Mouse (Mus musculus): ENCODE results near the gene Rasgef1a. TPM values are rescaled to one million over a fixed set of nuclear protein-coding genes. Genes with fewer than 3 reads are reported as not detected.

Rasgef1a gene
- polyA plus RNA-seq (2012; rRNA removed) (0.15 and 0.28 TPM in 2 replicates), polyA plus RNA-seq (2014; fragmentation: Nextera tagmentation; extraction: Ambion mirVana) (not detected in 2 replicates)

DNA sequence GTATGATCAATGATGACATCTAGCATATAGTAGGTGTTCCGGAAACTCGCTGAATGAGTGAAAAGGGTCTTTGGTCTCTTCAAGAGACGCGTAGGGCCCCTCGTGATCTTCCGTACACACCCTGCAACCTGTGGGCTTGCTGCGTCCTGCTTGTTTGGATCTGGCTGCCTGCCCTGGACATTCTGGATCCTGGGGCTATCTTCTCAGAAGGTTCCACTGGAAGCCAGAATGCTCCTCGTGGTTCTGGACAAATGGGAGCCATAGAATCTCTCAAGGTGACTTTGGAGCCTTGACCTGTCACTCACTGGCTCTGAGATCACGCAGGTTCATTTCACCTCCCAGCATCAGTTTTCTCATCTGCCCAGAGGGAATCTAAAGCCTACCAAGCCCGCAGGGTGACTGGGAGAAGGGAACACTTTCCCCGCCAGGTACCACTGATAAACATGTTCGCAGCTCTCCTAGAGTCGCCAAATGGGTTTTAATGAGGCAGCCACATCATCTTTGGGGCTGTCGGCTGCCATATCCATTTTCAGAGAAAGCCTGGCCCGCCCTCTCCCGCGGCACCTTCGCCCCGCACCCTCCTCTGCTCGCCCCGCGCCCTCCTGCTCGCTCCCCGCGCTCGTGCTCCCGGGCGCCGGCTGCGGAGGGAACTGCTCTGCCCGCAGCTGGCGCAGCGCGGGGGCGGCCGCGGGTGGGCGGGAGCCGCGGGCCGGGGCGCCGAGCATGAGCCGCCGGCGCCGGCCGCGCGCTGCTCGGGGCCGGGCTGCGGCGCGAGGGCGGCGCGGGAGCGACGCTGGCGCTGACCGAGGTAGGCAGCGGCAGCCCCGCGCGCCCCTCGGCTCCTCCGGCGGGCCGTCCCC lies at the start of gene Rasgef1a:
TSS of gene Rasgef1a (plus strand) at position 683 of the 860 bp plus-strand sequence.
- H3K4me2 ChIP-seq (replicated peaks; ENCODE audit: low read depth, low read length, severe bottlenecking), result peak within 1 kb of the TSS; percentile 69
- DNase-seq (ENCODE audit: low spot score), result no peak
- TF ChIP-seq POLR2A (IDR thresholded peaks at IDR 0.05; ENCODE audit: borderline replicate concordance, extremely low read depth, insufficient read depth, insufficient read length), result no peak
- 20% methylated on average over 34 of the region's 70 CpGs for WGBS
- H3K9ac ChIP-seq (ENCODE audit: low read depth, low read length, severe bottlenecking), result no peak within 1 kb of the TSS
- ATAC-seq (ENCODE audit: low FRiP score, low read depth), result no peak
- peak within 1 kb of the TSS; percentile 37 for H3K4me3 ChIP-seq (replicated peaks; ENCODE audit: low read length)
- H3K27me3 ChIP-seq (ENCODE audit: control insufficient read depth, insufficient read depth, low read length), result peaks cover 35% of the 10 kb centered on the region
- H3K9me3 ChIP-seq (ENCODE audit: control insufficient read depth, low read length), result no peaks in the 10 kb centered on the region
- no peak within 1 kb of the TSS for H3K27ac ChIP-seq (replicated peaks; ENCODE audit: low read depth, low read length)
- H3K36me3 ChIP-seq (ENCODE audit: control insufficient read depth, insufficient read depth, low read length), result no peaks in the 10 kb centered on the region
- H3K4me1 ChIP-seq (ENCODE audit: control insufficient read depth, insufficient read depth, low read length), result no peaks in the 10 kb centered on the region

DNA sequence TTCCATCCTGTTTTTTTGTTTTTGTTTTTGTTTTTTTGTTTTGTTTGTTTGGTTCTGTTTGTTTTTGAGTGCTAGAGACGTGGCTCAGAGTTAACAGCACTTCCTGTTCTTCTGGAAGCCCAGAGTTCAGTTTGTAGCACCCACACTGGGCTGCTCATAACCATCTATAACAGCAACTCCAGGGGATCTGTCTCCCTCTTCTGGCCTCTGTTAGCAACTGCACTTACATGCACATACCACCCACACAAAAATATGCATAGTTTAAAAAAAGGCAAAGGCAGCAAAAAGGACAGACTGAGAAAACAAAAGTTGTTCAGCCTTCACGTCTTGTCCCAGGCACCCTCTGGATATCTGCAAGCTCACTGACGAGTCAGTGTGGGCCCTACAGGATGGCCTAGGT lies 48.0 kb upstream of the Rasgef1a start:
- 92% methylated on average over 3 of the region's 3 CpGs for WGBS
- no peak overlapping the region for H3K27ac ChIP-seq (replicated peaks; ENCODE audit: low read depth, low read length)
- no peak for TF ChIP-seq POLR2A (IDR thresholded peaks at IDR 0.05; ENCODE audit: borderline replicate concordance, extremely low read depth, insufficient read depth, insufficient read length)

DNA sequence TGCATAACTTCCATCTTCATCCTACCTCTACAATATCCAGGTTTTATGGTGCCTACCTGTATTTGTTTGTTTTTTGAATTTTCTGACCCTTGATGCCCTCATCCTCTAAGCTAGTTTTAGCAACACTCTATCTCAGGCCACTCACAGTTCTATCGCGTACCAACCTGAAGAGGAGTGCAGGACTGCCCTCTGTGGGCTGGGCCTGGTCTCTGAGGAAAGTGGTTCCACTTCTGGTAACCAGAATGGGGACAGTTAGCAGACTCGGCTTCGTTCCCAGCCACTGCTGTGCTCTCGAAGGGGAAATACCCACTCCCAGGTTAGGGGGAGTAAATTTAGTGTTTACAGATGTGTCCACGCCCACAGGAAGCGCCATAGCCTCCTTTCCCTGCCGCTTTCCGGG lies 44.5 kb upstream of the Rasgef1a start:
- H3K36me3 ChIP-seq (ENCODE audit: control insufficient read depth, insufficient read depth, low read length), result no peaks in the 10 kb centered on the region
- H3K4me1 ChIP-seq (ENCODE audit: control insufficient read depth, insufficient read depth, low read length), result no peaks in the 10 kb centered on the region
- no peak for TF ChIP-seq POLR2A (IDR thresholded peaks at IDR 0.05; ENCODE audit: borderline replicate concordance, extremely low read depth, insufficient read depth, insufficient read length)
- no peak overlapping the region for H3K4me2 ChIP-seq (replicated peaks; ENCODE audit: low read depth, low read length, severe bottlenecking)
- H3K27ac ChIP-seq (replicated peaks; ENCODE audit: low read depth, low read length), result no peak overlapping the region
- ATAC-seq (ENCODE audit: low FRiP score, low read depth), result no peak
- no peak overlapping the region for H3K4me3 ChIP-seq (replicated peaks; ENCODE audit: low read length)
- peak; percentile 9 for DNase-seq (ENCODE audit: low spot score)
- H3K9ac ChIP-seq (ENCODE audit: low read depth, low read length, severe bottlenecking), result no peak overlapping the region; the same call in 1 of the 2 replicates
- H3K27me3 ChIP-seq (ENCODE audit: control insufficient read depth, insufficient read depth, low read length), result no peaks in the 10 kb centered on the region
- no peaks in the 10 kb centered on the region for H3K9me3 ChIP-seq (ENCODE audit: control insufficient read depth, low read length)
- 27% methylated on average over 9 of the region's 9 CpGs for WGBS

More for the DNA sequence above, 48.0 kb upstream of the Rasgef1a start:
- H3K9ac ChIP-seq (ENCODE audit: low read depth, low read length, severe bottlenecking), result no peak overlapping the region
- no peaks in the 10 kb centered on the region for H3K9me3 ChIP-seq (ENCODE audit: control insufficient read depth, low read length)
- no peaks in the 10 kb centered on the region for H3K36me3 ChIP-seq (ENCODE audit: control insufficient read depth, insufficient read depth, low read length)
- H3K4me2 ChIP-seq (replicated peaks; ENCODE audit: low read depth, low read length, severe bottlenecking), result no peak overlapping the region
- ATAC-seq (ENCODE audit: low FRiP score, low read depth) (no peak), DNase-seq (ENCODE audit: low spot score) (no peak)
- H3K4me3 ChIP-seq (replicated peaks; ENCODE audit: low read length), result no peak overlapping the region
- no peaks in the 10 kb centered on the region for H3K4me1 ChIP-seq (ENCODE audit: control insufficient read depth, insufficient read depth, low read length)
- H3K27me3 ChIP-seq (ENCODE audit: control insufficient read depth, insufficient read depth, low read length), result no peaks in the 10 kb centered on the region

DNA sequence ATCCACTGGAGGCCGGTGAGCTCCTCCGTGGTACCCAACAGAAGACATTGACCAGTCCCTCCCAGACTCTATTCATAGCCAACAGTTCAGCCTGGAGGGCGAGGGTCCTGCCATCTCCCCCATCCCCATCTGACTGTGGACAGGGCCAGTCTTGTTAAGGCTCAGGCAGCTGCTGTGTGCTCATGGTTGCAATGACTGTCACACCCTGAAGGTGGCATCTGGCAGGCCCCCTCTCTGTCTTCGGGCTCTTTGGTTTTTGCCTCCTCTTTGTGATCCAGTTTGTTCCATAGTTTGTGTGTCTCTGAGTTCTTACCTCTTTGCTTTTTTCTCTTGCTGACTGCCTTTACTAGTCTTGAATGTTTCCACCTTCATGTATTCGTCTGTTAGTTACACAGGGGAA lies 24.1 kb upstream of the Rasgef1a start:
- no peak for DNase-seq (ENCODE audit: low spot score)
- no peak overlapping the region for H3K27ac ChIP-seq (replicated peaks; ENCODE audit: low read depth, low read length)
- H3K27me3 ChIP-seq (ENCODE audit: control insufficient read depth, insufficient read depth, low read length), result no peaks in the 10 kb centered on the region
- H3K4me1 ChIP-seq (ENCODE audit: control insufficient read depth, insufficient read depth, low read length), result no peaks in the 10 kb centered on the region
- no peaks in the 10 kb centered on the region for H3K9me3 ChIP-seq (ENCODE audit: control insufficient read depth, low read length)
- no peak for TF ChIP-seq POLR2A (IDR thresholded peaks at IDR 0.05; ENCODE audit: borderline replicate concordance, extremely low read depth, insufficient read depth, insufficient read length)
- H3K9ac ChIP-seq (ENCODE audit: low read depth, low read length, severe bottlenecking), result no peak overlapping the region
- no peaks in the 10 kb centered on the region for H3K36me3 ChIP-seq (ENCODE audit: control insufficient read depth, insufficient read depth, low read length)
- no peak for ATAC-seq (ENCODE audit: low FRiP score, low read depth)
- no peak overlapping the region for H3K4me2 ChIP-seq (replicated peaks; ENCODE audit: low read depth, low read length, severe bottlenecking)
- H3K4me3 ChIP-seq (replicated peaks; ENCODE audit: low read length), result no peak overlapping the region
- WGBS, result 62% methylated on average over 5 of the region's 5 CpGs

DNA sequence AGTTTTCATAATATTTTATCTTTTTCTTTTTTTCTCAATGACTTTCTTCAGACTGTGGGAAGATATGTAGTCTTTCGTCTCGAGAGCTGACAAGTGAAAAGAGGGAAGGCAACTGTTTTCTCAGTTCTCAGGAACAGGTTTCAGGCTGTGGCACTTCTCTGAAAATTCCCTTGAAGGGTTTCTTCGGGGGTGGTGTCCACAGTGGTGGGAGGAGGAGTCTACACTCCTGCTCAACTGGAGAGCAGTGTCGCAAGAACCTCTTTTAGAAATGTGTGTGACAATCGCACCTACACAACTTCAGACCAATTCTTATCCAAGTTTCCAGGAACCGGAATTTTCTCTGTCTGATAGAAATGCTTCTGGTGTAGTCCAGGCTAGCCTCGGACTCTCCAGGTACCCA lies 22.0 kb upstream of the Rasgef1a start:
- 87% methylated on average over 7 of the region's 7 CpGs for WGBS
- no peak for DNase-seq (ENCODE audit: low spot score)
- Histone ChIP-seq H3K9me3 (ENCODE audit: control insufficient read depth, low read length) (no peaks in the 10 kb centered on the region), H3K4me1 (ENCODE audit: control insufficient read depth, insufficient read depth, low read length) (no peaks in the 10 kb centered on the region), H3K4me3 (replicated peaks; ENCODE audit: low read length) (no peak overlapping the region), H3K27ac (replicated peaks; ENCODE audit: low read depth, low read length) (no peak overlapping the region), H3K9ac (ENCODE audit: low read depth, low read length, severe bottlenecking) (no peak overlapping the region), H3K27me3 (ENCODE audit: control insufficient read depth, insufficient read depth, low read length) (no peaks in the 10 kb centered on the region), H3K36me3 (ENCODE audit: control insufficient read depth, insufficient read depth, low read length) (no peaks in the 10 kb centered on the region), H3K4me2 (replicated peaks; ENCODE audit: low read depth, low read length, severe bottlenecking) (no peak overlapping the region)
- ATAC-seq (ENCODE audit: low FRiP score, low read depth), result no peak
- TF ChIP-seq POLR2A (IDR thresholded peaks at IDR 0.05; ENCODE audit: borderline replicate concordance, extremely low read depth, insufficient read depth, insufficient read length), result no peak

Data from limb, embryonic 14.5 days (tissue).